Mouse (Mus musculus) gastrocnemius, postnatal 14 days (tissue): ENCODE results near the gene Eif3l. TPM values are rescaled to one million over a fixed set of nuclear protein-coding genes. Genes with fewer than 3 reads are reported as not detected.
"Not testable (repeated sequence)": the region's sequence is repeated elsewhere in the genome, so short reads cannot be mapped to it uniquely, and the experiment has no call there.

Experiments
- DNase-seq: peaks from one replicate; pipeline ENCODE4 v3.0.0; 2021; ENCODE audit warnings: mixed read lengths
- intact Hi-C: fragments of 180-260 bp; cut with DNase I; formaldehyde crosslinking; loops from one replicate; pipeline ENCODE4 v1.15.1; 2025; ENCODE audit warnings: low total_unique reads
- long read RNA-seq, 2 experiments: library from polyadenylated mRNA; stranded (forward); transcript quantifications; one replicate each; pipeline ENCODE4 v2.0.0; 2021
- total RNA-seq, 2 experiments: library from RNA; stranded (reverse); gene quantifications; 2 replicates each; pipeline ENCODE4 v1.2.3; 2021

Eif3l gene
- total RNA-seq: 10 to 100 TPM; 65.8 to 69.7 TPM
- long read RNA-seq, experiment 1, transcript Eif3l-201 (13 exons, 1,942 nt): major isoform, 106 of 114 reads
- long read RNA-seq, experiment 1, partial matches to known transcripts: 4 of 114 reads
- long read RNA-seq, experiment 1, other reads (novel, unspliced or antisense): 4 of 114 reads
- long read RNA-seq, experiment 2, transcript Eif3l-201 (13 exons, 1,942 nt): major isoform, 100 of 116 reads
- long read RNA-seq, experiment 2, partial matches to known transcripts: 10 of 116 reads
- long read RNA-seq, experiment 2, other reads (novel, unspliced or antisense): 6 of 116 reads

GRCm38 (mm10) chr15:79074913-79075532, at the start of gene Eif3l:
Gene Eif3l, plus strand, starts transcription at chr15:79075179.
- intact Hi-C loops: no loop called here
- DNase-seq: peak; percentile 88

GRCm38 (mm10) chr15:79025687-79026308, 49.2 kb upstream of the Eif3l start:
- DNase-seq: no peak
- intact Hi-C loops: no loop called here

- no peak for DNase-seq
- intact Hi-C loops: no loop called here
Observed at GRCm38 (mm10) chr15:79026511-79027290, 48.3 kb upstream of the Eif3l start.

GRCm38 (mm10) chr15:79027291-79028205, 47.4 kb upstream of the Eif3l start:
- DNase-seq: peak; percentile 48
- intact Hi-C loops: no loop called here

- intact Hi-C loops: no loop called here
- DNase-seq: peak; percentile 96
Observed at GRCm38 (mm10) chr15:79028237-79028738, 46.7 kb upstream of the Eif3l start, which contains the start of gene H1f0. Gene H1f0, plus strand, starts transcription at chr15:79028450.

- intact Hi-C loops: no loop called here
- no peak for DNase-seq
Observed at GRCm38 (mm10) chr15:79028823-79029484, 46.0 kb upstream of the Eif3l start.

- intact Hi-C loops: no loop called here
- DNase-seq: no peak
Observed at GRCm38 (mm10) chr15:79029519-79030241, 45.3 kb upstream of the Eif3l start.

GRCm38 (mm10) chr15:79030551-79031435, 44.2 kb upstream of the Eif3l start:
- intact Hi-C loops: no loop called here
- peak; percentile 92 for DNase-seq

GRCm38 (mm10) chr15:79031908-79032307, 43.1 kb upstream of the Eif3l start:
- intact Hi-C loops: not testable (repeated sequence)

GRCm38 (mm10) chr15:79037913-79038328, 37.1 kb upstream of the Eif3l start:
- peak; percentile 82 for DNase-seq
- intact Hi-C loops: no loop called here

More at GRCm38 (mm10) chr15:79031908-79032307, 43.1 kb upstream of the Eif3l start:
- not testable (repeated sequence) for DNase-seq

- intact Hi-C loops: no loop called here
- DNase-seq: no peak
Observed at GRCm38 (mm10) chr15:79038331-79038730, 36.6 kb upstream of the Eif3l start.

- DNase-seq: peak; percentile 81
- intact Hi-C loops: no loop called here
Observed at GRCm38 (mm10) chr15:79038853-79039252, 36.1 kb upstream of the Eif3l start.

GRCm38 (mm10) chr15:79040501-79041416, 34.2 kb upstream of the Eif3l start:
- intact Hi-C loops: no loop called here

GRCm38 (mm10) chr15:79041585-79041984, 33.4 kb upstream of the Eif3l start, which contains the start of gene Galr3:
Gene Galr3, plus strand, starts transcription at chr15:79041885.
- DNase-seq: no peak
- intact Hi-C loops: no loop called here

More at GRCm38 (mm10) chr15:79040501-79041416, 34.2 kb upstream of the Eif3l start:
- no peak for DNase-seq

GRCm38 (mm10) chr15:79042721-79043491, 32.1 kb upstream of the Eif3l start:
- intact Hi-C loops: no loop called here
- DNase-seq: no peak
